Comparison of ENCODE assay signal across 11 mouse cellular contexts in genomic region chr5:120103458-120103857, GRCm38 (mm10). TPM values are rescaled to one million over a fixed set of nuclear protein-coding genes. Genes with fewer than 3 reads are reported as not detected.
DNase-seq lines count a peak whose midpoint lies in the region; ATAC-seq and TF ChIP-seq lines count a peak whose summit lies in the region.
"Had no signal": no experiment of that assay in that cellular context is flagged by ENCODE, and none has a peak within 500 bp of the region (broad histone marks: within the 10 kb centered on the region; RNA-seq: fewer than 3 reads in every experiment).

No protein-coding gene starts in this region.

- intact Hi-C loops in heart, adult 2 months (cut with DNase I) = loop anchor here (2.0 to 10.0 kb wide), 2 partner anchors 363 to 1329 kb away; no protein-coding TSS in a partner anchor

- no peaks in the 10 kb centered on the region for H3K36me3 ChIP-seq in heart, adult 2 months (ENCODE audit: control insufficient read depth, insufficient read depth, low read length)
- no peaks in the 10 kb centered on the region for H3K36me3 ChIP-seq in heart, embryonic 12.5 days
- no peaks in the 10 kb centered on the region for H3K36me3 ChIP-seq in CH12.LX (replicated peaks in 1 of 2; ENCODE audit: control insufficient read depth in 1 of 2, insufficient read depth in 1 of 2, low read length in 1 of 2)
- H3K36me3 ChIP-seq in lung, postnatal 0 days (ENCODE audit: insufficient read depth, low read length) = no peaks in the 10 kb centered on the region
- no peaks in the 10 kb centered on the region for H3K36me3 ChIP-seq in neural tube, embryonic 15.5 days
- H3K36me3 ChIP-seq: embryonic facial prominence, embryonic 10.5 days; midbrain, embryonic 10.5 days had no signal

- dilution Hi-C loops in CH12.LX (cut with MboI; ENCODE audit: extremely low pct_ligation_motif_present, extremely low pct_unique_long_range_greater_than_20kb, low sequenced_read_pairs) = no loop called here

- no peak overlapping the region for H3K4me3 ChIP-seq in heart, adult 2 months
- no peak overlapping the region for H3K4me3 ChIP-seq in heart, embryonic 12.5 days
- no peak overlapping the region for H3K4me3 ChIP-seq in CH12.LX (replicated peaks in 1 of 3; ENCODE audit: low read depth in 2 of 3, low read length in 2 of 3, poor library complexity in 1 of 3)
- H3K4me3 ChIP-seq in lung, postnatal 0 days (ENCODE audit: low read depth, low read length) = no peak overlapping the region
- H3K4me3 ChIP-seq in neural tube, embryonic 15.5 days (replicated peaks) = no peak overlapping the region
- H3K4me3 ChIP-seq: embryonic facial prominence, embryonic 10.5 days; left cerebral cortex, adult 2 months; midbrain, embryonic 10.5 days had no signal

- H3K4me2 ChIP-seq in heart, embryonic 12.5 days = no peak overlapping the region
- H3K4me2 ChIP-seq in CH12.LX (ENCODE audit: insufficient read depth, low read depth, poor library complexity, severe bottlenecking) = peak overlapping the region; percentile 17; the same call in 1 of the 2 replicates
- H3K4me2 ChIP-seq in lung, postnatal 0 days (replicated peaks; ENCODE audit: low read depth, low read length) = no peak overlapping the region
- no peak overlapping the region for H3K4me2 ChIP-seq in neural tube, embryonic 15.5 days

- no peak overlapping the region for H3K27ac ChIP-seq in heart, adult 2 months
- no peak overlapping the region for H3K27ac ChIP-seq in heart, embryonic 12.5 days (ENCODE audit: poor library complexity, severe bottlenecking)
- no peak overlapping the region for H3K27ac ChIP-seq in CH12.LX (ENCODE audit: insufficient read depth, low read depth)
- peak overlapping the region; percentile 20; the same call in 1 of the 2 replicates for H3K27ac ChIP-seq in lung, postnatal 0 days (ENCODE audit: low read length)
- no peak overlapping the region for H3K27ac ChIP-seq in neural tube, embryonic 15.5 days (replicated peaks)
- H3K27ac ChIP-seq: embryonic facial prominence, embryonic 10.5 days; left cerebral cortex, adult 2 months; midbrain, embryonic 10.5 days had no signal

- no peaks in the 10 kb centered on the region for H3K27me3 ChIP-seq in heart, adult 2 months (ENCODE audit: control insufficient read depth, insufficient read depth, low read length)
- H3K27me3 ChIP-seq in heart, embryonic 12.5 days (replicated peaks) = peaks cover 7% of the 10 kb centered on the region
- H3K27me3 ChIP-seq in CH12.LX (replicated peaks) = peaks cover 47% of the 10 kb centered on the region
- no peaks in the 10 kb centered on the region for H3K27me3 ChIP-seq in lung, postnatal 0 days (replicated peaks; ENCODE audit: insufficient read depth, low read length)
- H3K27me3 ChIP-seq in neural tube, embryonic 15.5 days (replicated peaks) = peaks cover 7% of the 10 kb centered on the region; the same call in 1 of the 2 replicates

- no peaks in the 10 kb centered on the region for H3K4me1 ChIP-seq in heart, adult 2 months (ENCODE audit: control insufficient read depth, insufficient read depth, low read length)
- H3K4me1 ChIP-seq in heart, embryonic 12.5 days (replicated peaks) = peaks cover 6% of the 10 kb centered on the region; the same call in 1 of the 2 replicates
- H3K4me1 ChIP-seq in CH12.LX (ENCODE audit: control insufficient read depth in 1 of 2, insufficient read depth in 2 of 2) = peaks cover 0 to 12% of the 10 kb centered on the region in 2 experiments; a peak in 2 of 4 replicates
- H3K4me1 ChIP-seq in lung, postnatal 0 days (ENCODE audit: insufficient read depth, low read depth, low read length) = no peaks in the 10 kb centered on the region
- H3K4me1 ChIP-seq in neural tube, embryonic 15.5 days = no peaks in the 10 kb centered on the region
- H3K4me1 ChIP-seq: midbrain, embryonic 10.5 days had no signal

- no peak for TF ChIP-seq CTCF in heart, adult 2 months (IDR thresholded peaks at IDR 0.05)
- TF ChIP-seq CTCF in CH12.LX (conservative IDR thresholded peaks at IDR 0.05 in 1 of 2, IDR thresholded peaks at IDR 0.05 in 1 of 2; ENCODE audit: low read depth in 2 of 2, low read length in 2 of 2) = no peak
- TF ChIP-seq CTCF in lung, postnatal 0 days (IDR thresholded peaks at IDR 0.05) = no peak

- no peak overlapping the region for H3K9ac ChIP-seq in heart, adult 2 months (ENCODE audit: low read depth, low read length)
- no peak overlapping the region for H3K9ac ChIP-seq in heart, embryonic 12.5 days
- no peak overlapping the region for H3K9ac ChIP-seq in CH12.LX (ENCODE audit: insufficient read depth, low read depth)
- no peak overlapping the region for H3K9ac ChIP-seq in lung, postnatal 0 days (replicated peaks; ENCODE audit: low read depth)
- H3K9ac ChIP-seq in neural tube, embryonic 15.5 days (replicated peaks) = no peak overlapping the region

- 0 out of 2 replicates have a peak, but pooled peaks cover 6% of the 10 kb centered on the region for H3K9me3 ChIP-seq in heart, embryonic 12.5 days (replicated peaks)
- peaks cover 6% of the 10 kb centered on the region for H3K9me3 ChIP-seq in CH12.LX (replicated peaks; ENCODE audit: low read length)
- H3K9me3 ChIP-seq in lung, postnatal 0 days (ENCODE audit: low read length) = no peaks in the 10 kb centered on the region
- H3K9me3 ChIP-seq in neural tube, embryonic 15.5 days (replicated peaks) = no peaks in the 10 kb centered on the region
- H3K9me3 ChIP-seq: midbrain, embryonic 10.5 days had no signal

- in situ Hi-C loops in CH12.LX (cut with MboI; ENCODE audit: low pct_ligation_motif_present, low pct_unique_long_range_greater_than_20kb, low sequenced_read_pairs) = no loop called here

- no peak for TF ChIP-seq POLR2A in heart, adult 2 months (IDR thresholded peaks at IDR 0.05; ENCODE audit: insufficient read depth, low read depth, low read length)
- no peak for TF ChIP-seq POLR2A in CH12.LX (IDR thresholded peaks at IDR 0.05; ENCODE audit: low read depth, low read length)

- no peak for TF ChIP-seq EP300 in heart, adult 2 months (IDR thresholded peaks at IDR 0.05; ENCODE audit: insufficient read depth, low read depth, low read length)
- no peak for TF ChIP-seq EP300 in CH12.LX (IDR thresholded peaks at IDR 0.05; ENCODE audit: low read length)
- 0 out of 2 replicates have a peak, but pooled peaks have one; percentile 11 for TF ChIP-seq EP300 in lung, postnatal 0 days (IDR thresholded peaks at IDR 0.05)

- DNase-seq in heart, adult 2 months = peak; percentile 29 to 31
- DNase-seq in CH12.LX (ENCODE audit: extremely low read depth) = no peak
- peak; percentile 22 for DNase-seq in kidney, adult 9 months
- DNase-seq in lung, postnatal 0 days (ENCODE audit: low spot score) = no peak
- no peak for DNase-seq in layer of hippocampus, postnatal 25 days (ENCODE audit: extremely low spot score in 1 of 2, low spot score in 1 of 2)
- no peak for DNase-seq in layer of hippocampus, postnatal 36 days

- 25% methylated on average over 12 of the region's 12 CpGs for WGBS in heart, adult 2 months
- WGBS in heart, embryonic 12.5 days = 20% methylated on average over 12 of the region's 12 CpGs
- WGBS in lung, postnatal 0 days = 42% methylated on average over 12 of the region's 12 CpGs
- WGBS in neural tube, embryonic 15.5 days = 74% methylated on average over 12 of the region's 12 CpGs

- H3K79me2 ChIP-seq in heart, adult 2 months (replicated peaks; ENCODE audit: control insufficient read depth, insufficient read depth, low read length) = no peaks in the 10 kb centered on the region
- no peaks in the 10 kb centered on the region for H3K79me2 ChIP-seq in CH12.LX (replicated peaks; ENCODE audit: control insufficient read depth, extremely low read depth, insufficient read depth, poor library complexity, severe bottlenecking)

- no peak for TF ChIP-seq RAD21 in CH12.LX (IDR thresholded peaks at IDR 0.05; ENCODE audit: low read depth, low read length)

- ATAC-seq in heart, embryonic 12.5 days (ENCODE audit: insufficient number of reproducible peaks, low FRiP score) = no peak
- ATAC-seq in lung, postnatal 0 days = peak; percentile 24
- ATAC-seq in neural tube, embryonic 15.5 days (ENCODE audit: low FRiP score) = no peak

TF ChIP-seq in CH12.LX, 34 proteins besides CTCF, POLR2A, EP300 and RAD21:
- TF ChIP-seq MEF2A (IDR thresholded peaks at IDR 0.05; ENCODE audit: borderline replicate concordance, low read depth, low read length) (no peak), MXI1 (IDR thresholded peaks at IDR 0.05; ENCODE audit: low read depth, low read length) (no peak), PAX5 (IDR thresholded peaks at IDR 0.05; ENCODE audit: low read length) (no peak), MYC (IDR thresholded peaks at IDR 0.05; ENCODE audit: low read depth, low read length) (no peak), RCOR1 (conservative IDR thresholded peaks at IDR 0.05; ENCODE audit: low read depth, low read length) (no peak), POLR2AphosphoS2 (IDR thresholded peaks at IDR 0.05; ENCODE audit: low read depth, low read length) (no peak), IRF4 (IDR thresholded peaks at IDR 0.05; ENCODE audit: low read depth, low read length) (no peak), USF2 (conservative IDR thresholded peaks at IDR 0.05; ENCODE audit: low read depth, low read length) (no peak)

RNA-seq across cellular contexts. Expression of gene Rbm19, which starts 12.8 kb away (rescaled TPM):
- 10 to 100 TPM; 19.6 to 22.1 TPM for total RNA-seq in heart, adult 2 months (2021)
- 8.6 and 11.6 TPM in 2 replicates for polyA plus RNA-seq in heart, adult 2 months (2012; rRNA removed)
- polyA plus RNA-seq in heart, embryonic 12.5 days (2016; fragmentation: Nextera tagmentation; extraction: Ambion mirVana) = 21.9 and 22.8 TPM in 2 replicates
- total RNA-seq in CH12.LX (2012; rRNA removed) (56.5 and 76.1 TPM in 2 replicates), CH12.LX (2014; rRNA removed) (30.6 and 36.2 TPM in 2 replicates)
- polyA plus RNA-seq in CH12.LX (2012; ENCODE audit: insufficient read length, low read depth) = 81.4 and 94.6 TPM in 2 replicates
- 6.0 and 7.4 TPM in 2 replicates for polyA plus RNA-seq in lung, postnatal 0 days (2015; fragmentation: Nextera tagmentation; extraction: Ambion mirVana)
- total RNA-seq in layer of hippocampus, postnatal 25 days (2021) = 10 to 100 TPM; 18.2 to 18.7 TPM
- polyA plus RNA-seq in neural tube, embryonic 15.5 days (2015; fragmentation: Nextera tagmentation; extraction: Ambion mirVana) = 18.7 and 20.2 TPM in 2 replicates
- 10 to 100 TPM; 18.7 to 19.2 TPM for total RNA-seq in layer of hippocampus, postnatal 36 days (2021)

Comparison
In these comparisons a context has a peak if more than half of its experiments do, and no peak if none do; other contexts are left out.
1. DNase-seq: peak in heart, adult 2 months (2 of 2) and kidney, adult 9 months (single experiment); none in CH12.LX (single experiment), lung, postnatal 0 days (single experiment), layer of hippocampus, postnatal 25 days (0 of 2) and layer of hippocampus, postnatal 36 days (0 of 2).